Mouse (Mus musculus) CH12.LX (cell line): ENCODE results near the gene Ppp1r16b.
A peak's percentile ranks its signal among the peaks of the same experiment; 100 is the strongest.

Experiments used
- CTCF ChIP-seq, 2 experiments: IDR thresholded peaks in 1 of 2; conservative IDR thresholded peaks in 1 of 2; 2 replicates each; pipeline ENCODE4 v1.5.1; 2011 to 2012; ENCODE audit warnings: low read depth in 2 of 2, low read length in 2 of 2, improper control_type of control experiment in 1 of 2, inconsistent platforms in 1 of 2, mild to moderate bottlenecking in 1 of 2, moderate library complexity in 1 of 2
- SIN3A ChIP-seq: IDR thresholded peaks from 2 replicates; pipeline ENCODE4 v1.6.1; 2012; ENCODE audit warnings: low read length, improper control_type of control experiment, inconsistent platforms
- SMC3 ChIP-seq: IDR thresholded peaks from 2 replicates; pipeline ENCODE4 v1.6.1; 2011; ENCODE audit warnings: low read depth, low read length, improper control_type of control experiment
- TCF12 ChIP-seq: IDR thresholded peaks from 2 replicates; pipeline ENCODE4 v1.6.1; 2014; ENCODE audit warnings: low read depth, mild to moderate bottlenecking, inconsistent platforms, low read length, improper control_type of control experiment
- USF1 ChIP-seq: IDR thresholded peaks from 2 replicates; pipeline ENCODE4 v1.6.1; 2014; ENCODE audit warnings: low read depth, mild to moderate bottlenecking, inconsistent platforms, low read length, improper control_type of control experiment
- ZNF384 ChIP-seq: IDR thresholded peaks from 2 replicates; pipeline ENCODE4 v1.6.1; 2012; ENCODE audit warnings: low read depth, low read length, improper control_type of control experiment, inconsistent platforms

GRCm38 (mm10) chr2:158794494-158795004 lies 129.4 kb downstream of the Ppp1r16b start, which contains the start of gene Dhx35:
- TF ChIP-seq ZNF384 = no peak
- no peak for TF ChIP-seq CTCF (conservative IDR thresholded peaks at IDR 0.05 in 1 of 2, IDR thresholded peaks at IDR 0.05 in 1 of 2; ENCODE audit: low read depth in 2 of 2, low read length in 2 of 2)
- no peak for TF ChIP-seq SMC3
- peak; percentile 100 for TF ChIP-seq USF1
- peak; percentile 83 for TF ChIP-seq SIN3A
- peak; percentile 63; the same call in 1 of the 2 replicates for TF ChIP-seq TCF12
